Mouse (Mus musculus) liver, embryonic 15.5 days (tissue): ENCODE measurements around the gene Phldb2. TPM values are rescaled to one million over a fixed set of nuclear protein-coding genes. Genes with fewer than 3 reads are reported as not detected.
A peak's percentile ranks its signal among the peaks of the same experiment; 100 is the strongest.

Source experiments
- ATAC-seq: fragments of 200-750 bp; cut with Nextera tagmentation; 2 replicates; pipeline ENCODE4 v1.8.0; 2017; ENCODE audit warnings: moderate number of reproducible peaks, mild to moderate bottlenecking, moderate library complexity; ENCODE audit not compliant: insufficient read depth
- H3K27ac ChIP-seq: fragments of 300-500 bp; sonication (generic); replicated peaks from 2 replicates; pipeline ENCODE4 v1.5.1; 2015; ENCODE audit warnings: mild to moderate bottlenecking, inconsistent platforms
- H3K27me3 ChIP-seq: fragments of 300-500 bp; sonication (generic); 2 replicates; pipeline ENCODE4 v1.6.1; 2015; ENCODE audit warnings: mild to moderate bottlenecking, inconsistent platforms
- H3K36me3 ChIP-seq: fragments of 300-500 bp; sonication (generic); replicated peaks from 2 replicates; pipeline ENCODE4 v1.6.1; 2015; ENCODE audit warnings: moderate library complexity, mild to moderate bottlenecking, inconsistent platforms
- H3K4me1 ChIP-seq: fragments of 300-500 bp; sonication (generic); replicated peaks from 2 replicates; pipeline ENCODE4 v1.6.1; 2015; ENCODE audit warnings: inconsistent platforms
- H3K4me2 ChIP-seq: fragments of 300-500 bp; sonication (generic); 2 replicates; pipeline ENCODE4 v1.6.1; 2015; ENCODE audit warnings: moderate library complexity, mild to moderate bottlenecking, inconsistent platforms
- H3K4me3 ChIP-seq: fragments of 300-500 bp; sonication (generic); replicated peaks from 2 replicates; pipeline ENCODE4 v1.5.1; 2015; ENCODE audit warnings: mild to moderate bottlenecking, inconsistent platforms
- H3K9ac ChIP-seq: fragments of 300-500 bp; sonication (generic); 2 replicates; pipeline ENCODE4 v1.6.1; 2015; ENCODE audit warnings: moderate library complexity, mild to moderate bottlenecking, inconsistent platforms
- H3K9me3 ChIP-seq: fragments of 300-500 bp; sonication (generic); replicated peaks from 2 replicates; pipeline ENCODE4 v1.6.1; 2016; ENCODE audit warnings: inconsistent platforms
- WGBS: fragments of 180-500 bp; shearing (Covaris S2); methylation state at CpG from one replicate; pipeline ENCODE4 v1.1.7; 2015; ENCODE audit warnings: mixed read lengths; ENCODE audit not compliant: insufficient replicate concordance; 5-methylcytosine and 5-hydroxymethylcytosine counted together
- polyA plus RNA-seq: library from polyadenylated mRNA; unstranded; fragments of >200 nt; fragmentation: Nextera tagmentation; extraction: Ambion mirVana; gene quantifications from 2 replicates; pipeline ENCODE4 v1.2.1, GENCODE M21; 2015

Phldb2 gene
- polyA plus RNA-seq, 1 experiment from 2014 or later: 12.4 TPM

- Histone ChIP-seq H3K27ac (no peak overlapping the region), H3K9me3 (no peaks in the 10 kb centered on the region), H3K27me3 (no peaks in the 10 kb centered on the region), H3K4me2 (no peak overlapping the region), H3K4me1 (peaks cover 6% of the 10 kb centered on the region; the same call in 1 of the 2 replicates), H3K9ac (no peak overlapping the region), H3K36me3 (0 out of 2 replicates have a peak, but pooled peaks cover 11% of the 10 kb centered on the region), H3K4me3 (no peak overlapping the region)
- 46% methylated on average over 6 of the region's 6 CpGs for WGBS
- no peak for ATAC-seq
Measured at GRCm38 (mm10) chr16:45810829-45811326, 142.5 kb downstream of the Phldb2 start.

GRCm38 (mm10) chr16:45810155-45810554 is 143.2 kb downstream of the Phldb2 start:
- Histone ChIP-seq H3K27ac (no peak overlapping the region), H3K4me1 (peaks cover 6% of the 10 kb centered on the region; the same call in 1 of the 2 replicates), H3K9ac (no peak overlapping the region), H3K36me3 (0 out of 2 replicates have a peak, but pooled peaks cover 11% of the 10 kb centered on the region), H3K4me3 (no peak overlapping the region), H3K27me3 (no peaks in the 10 kb centered on the region), H3K4me2 (no peak overlapping the region), H3K9me3 (no peaks in the 10 kb centered on the region)
- 35% methylated on average over 2 of the region's 2 CpGs for WGBS
- peak; percentile 54; the same call in 1 of the 2 replicates for ATAC-seq

- Histone ChIP-seq H3K4me3 (no peak overlapping the region), H3K4me1 (no peaks in the 10 kb centered on the region), H3K9ac (no peak overlapping the region), H3K4me2 (no peak overlapping the region), H3K9me3 (no peaks in the 10 kb centered on the region), H3K27me3 (no peaks in the 10 kb centered on the region), H3K27ac (no peak overlapping the region), H3K36me3 (0 out of 2 replicates have a peak, but pooled peaks cover 17% of the 10 kb centered on the region)
- WGBS: 32% methylated on average over 3 of the region's 3 CpGs
- ATAC-seq: no peak
Measured at GRCm38 (mm10) chr16:45804708-45805107, 148.7 kb downstream of the Phldb2 start.

GRCm38 (mm10) chr16:45800406-45800805 is 153.0 kb downstream of the Phldb2 start:
- H3K27ac ChIP-seq: no peak overlapping the region
- no peak overlapping the region for H3K4me2 ChIP-seq
- H3K27me3 ChIP-seq: no peaks in the 10 kb centered on the region
- 0 out of 2 replicates have a peak, but pooled peaks cover 6% of the 10 kb centered on the region for H3K36me3 ChIP-seq
- no peak overlapping the region for H3K9ac ChIP-seq
- no peak for ATAC-seq
- 56% methylated on average over 2 of the region's 2 CpGs for WGBS
- no peak overlapping the region for H3K4me3 ChIP-seq
- no peaks in the 10 kb centered on the region for H3K9me3 ChIP-seq
- H3K4me1 ChIP-seq: no peaks in the 10 kb centered on the region

GRCm38 (mm10) chr16:45799150-45799549 is 154.2 kb downstream of the Phldb2 start:
- Histone ChIP-seq H3K4me1 (no peaks in the 10 kb centered on the region), H3K9ac (no peak overlapping the region), H3K27me3 (no peaks in the 10 kb centered on the region), H3K36me3 (0 out of 2 replicates have a peak, but pooled peaks cover 6% of the 10 kb centered on the region), H3K9me3 (no peaks in the 10 kb centered on the region), H3K4me3 (no peak overlapping the region), H3K27ac (no peak overlapping the region), H3K4me2 (no peak overlapping the region)
- ATAC-seq: no peak
- 65% methylated on average over 4 of the region's 4 CpGs for WGBS

GRCm38 (mm10) chr16:45798591-45798990 is 154.8 kb downstream of the Phldb2 start:
- 56% methylated on average over 2 of the region's 2 CpGs for WGBS
- Histone ChIP-seq H3K9ac (no peak overlapping the region), H3K27me3 (no peaks in the 10 kb centered on the region), H3K27ac (no peak overlapping the region), H3K36me3 (0 out of 2 replicates have a peak, but pooled peaks cover 6% of the 10 kb centered on the region), H3K4me1 (no peaks in the 10 kb centered on the region), H3K4me2 (no peak overlapping the region), H3K9me3 (no peaks in the 10 kb centered on the region), H3K4me3 (no peak overlapping the region)
- no peak for ATAC-seq

- Histone ChIP-seq H3K9me3 (no peaks in the 10 kb centered on the region), H3K4me3 (no peak overlapping the region), H3K4me2 (no peak overlapping the region), H3K36me3 (0 out of 2 replicates have a peak, but pooled peaks cover 4% of the 10 kb centered on the region), H3K4me1 (no peaks in the 10 kb centered on the region), H3K27me3 (no peaks in the 10 kb centered on the region), H3K9ac (no peak overlapping the region), H3K27ac (no peak overlapping the region)
- ATAC-seq: no peak
- 57% methylated on average over 2 of the region's 2 CpGs for WGBS
Measured at GRCm38 (mm10) chr16:45796815-45797214, 156.6 kb downstream of the Phldb2 start.

GRCm38 (mm10) chr16:45795188-45795693 is 158.2 kb downstream of the Phldb2 start:
- 25% methylated on average over 5 of the region's 5 CpGs for WGBS
- Histone ChIP-seq H3K9ac (no peak overlapping the region), H3K36me3 (no peaks in the 10 kb centered on the region), H3K4me3 (no peak overlapping the region), H3K9me3 (no peaks in the 10 kb centered on the region), H3K4me1 (no peaks in the 10 kb centered on the region), H3K4me2 (no peak overlapping the region), H3K27ac (no peak overlapping the region), H3K27me3 (no peaks in the 10 kb centered on the region)
- ATAC-seq: no peak

GRCm38 (mm10) chr16:45792781-45793180 is 160.6 kb downstream of the Phldb2 start:
- H3K4me1 ChIP-seq: no peaks in the 10 kb centered on the region
- no peak for ATAC-seq
- no peaks in the 10 kb centered on the region for H3K27me3 ChIP-seq
- 0 out of 2 replicates have a peak, but pooled peaks cover 3% of the 10 kb centered on the region for H3K36me3 ChIP-seq
- no peak overlapping the region for H3K27ac ChIP-seq
- H3K4me2 ChIP-seq: no peak overlapping the region
- no peaks in the 10 kb centered on the region for H3K9me3 ChIP-seq
- H3K9ac ChIP-seq: no peak overlapping the region
- no peak overlapping the region for H3K4me3 ChIP-seq
- 57% methylated on average over 2 of the region's 2 CpGs for WGBS

GRCm38 (mm10) chr16:45791286-45791685 is 162.1 kb downstream of the Phldb2 start:
- Histone ChIP-seq H3K27ac (no peak overlapping the region), H3K27me3 (no peaks in the 10 kb centered on the region), H3K36me3 (0 out of 2 replicates have a peak, but pooled peaks cover 4% of the 10 kb centered on the region), H3K4me3 (no peak overlapping the region), H3K9me3 (no peaks in the 10 kb centered on the region), H3K4me1 (no peaks in the 10 kb centered on the region), H3K4me2 (no peak overlapping the region), H3K9ac (no peak overlapping the region)
- 55% methylated on average over 5 of the region's 5 CpGs for WGBS
- no peak for ATAC-seq

- no peak overlapping the region for H3K4me3 ChIP-seq
- no peak overlapping the region for H3K9ac ChIP-seq
- H3K27ac ChIP-seq: no peak overlapping the region
- no peaks in the 10 kb centered on the region for H3K9me3 ChIP-seq
- H3K4me1 ChIP-seq: no peaks in the 10 kb centered on the region
- WGBS: 65% methylated on average over 2 of the region's 2 CpGs
- H3K27me3 ChIP-seq: no peaks in the 10 kb centered on the region
- no peak for ATAC-seq
- H3K4me2 ChIP-seq: no peak overlapping the region
- H3K36me3 ChIP-seq: 0 out of 2 replicates have a peak, but pooled peaks cover 4% of the 10 kb centered on the region
Measured at GRCm38 (mm10) chr16:45789311-45789710, 164.1 kb downstream of the Phldb2 start.
